Mouse (Mus musculus) midbrain, embryonic 16.5 days (tissue): ENCODE measurements around the gene Elp6. TPM values are rescaled to one million over a fixed set of nuclear protein-coding genes. Genes with fewer than 3 reads are reported as not detected.
A peak's percentile ranks its signal among the peaks of the same experiment; 100 is the strongest.
"Not testable (repeated sequence)": the region's sequence is repeated elsewhere in the genome, so short reads cannot be mapped to it uniquely, and the experiment has no call there.

Experiments
- ATAC-seq: fragments of 200-750 bp; cut with Nextera tagmentation; 2 replicates; pipeline ENCODE4 v1.8.0; 2017; ENCODE audit warnings: moderate TSS enrichment
- H3K27ac ChIP-seq: fragments of 300-500 bp; sonication (generic); 2 replicates; pipeline ENCODE4 v1.5.1; 2014; ENCODE audit warnings: mild to moderate bottlenecking, low read length, mixed read lengths
- H3K27me3 ChIP-seq: fragments of 300-500 bp; sonication (generic); 2 replicates; pipeline ENCODE4 v1.6.1; 2014; ENCODE audit warnings: low read depth, low read length, mixed read lengths; ENCODE audit not compliant: control insufficient read depth, insufficient read depth
- H3K36me3 ChIP-seq: fragments of 300-500 bp; sonication (generic); 2 replicates; pipeline ENCODE4 v1.6.1; 2014; ENCODE audit warnings: mild to moderate bottlenecking, low read length, moderate library complexity, mixed read lengths; ENCODE audit not compliant: control insufficient read depth, insufficient read depth
- H3K4me1 ChIP-seq: fragments of 300-500 bp; sonication (generic); 2 replicates; pipeline ENCODE4 v1.6.1; 2014; ENCODE audit warnings: mild to moderate bottlenecking, low read length, mixed read lengths; ENCODE audit not compliant: control insufficient read depth, insufficient read depth
- H3K4me2 ChIP-seq: fragments of 300-500 bp; sonication (generic); 2 replicates; pipeline ENCODE4 v1.6.1; 2014; ENCODE audit warnings: mild to moderate bottlenecking, low read length, mixed read lengths
- H3K4me3 ChIP-seq: fragments of 300-500 bp; sonication (generic); 2 replicates; pipeline ENCODE4 v1.5.1; 2014; ENCODE audit warnings: low read depth, mild to moderate bottlenecking, low read length, moderate library complexity, mixed read lengths
- H3K9ac ChIP-seq: fragments of 300-500 bp; sonication (generic); 2 replicates; pipeline ENCODE4 v1.6.1; 2014; ENCODE audit warnings: low read depth, low read length, mixed read lengths
- H3K9me3 ChIP-seq: fragments of 300-500 bp; sonication (generic); replicated peaks from 2 replicates; pipeline ENCODE4 v1.6.1; 2014; ENCODE audit warnings: mild to moderate bottlenecking, low read length, mixed read lengths; ENCODE audit not compliant: control insufficient read depth, poor library complexity, severe bottlenecking
- WGBS: fragments of 180-500 bp; shearing (Covaris S2); extraction: QIAGEN DNeasy Blood & Tissue Kit; methylation state at CpG from one replicate; pipeline ENCODE4 v1.1.7; 2014; 5-methylcytosine and 5-hydroxymethylcytosine counted together
- polyA plus RNA-seq: library from polyadenylated mRNA; unstranded; fragments of >200 nt; fragmentation: Nextera tagmentation; extraction: Ambion mirVana; gene quantifications from 2 replicates; pipeline ENCODE4 v1.2.1, GENCODE M21; 2015

Gene Elp6
- polyA plus RNA-seq, 1 experiment from 2014 or later = 39.4 TPM

DNA sequence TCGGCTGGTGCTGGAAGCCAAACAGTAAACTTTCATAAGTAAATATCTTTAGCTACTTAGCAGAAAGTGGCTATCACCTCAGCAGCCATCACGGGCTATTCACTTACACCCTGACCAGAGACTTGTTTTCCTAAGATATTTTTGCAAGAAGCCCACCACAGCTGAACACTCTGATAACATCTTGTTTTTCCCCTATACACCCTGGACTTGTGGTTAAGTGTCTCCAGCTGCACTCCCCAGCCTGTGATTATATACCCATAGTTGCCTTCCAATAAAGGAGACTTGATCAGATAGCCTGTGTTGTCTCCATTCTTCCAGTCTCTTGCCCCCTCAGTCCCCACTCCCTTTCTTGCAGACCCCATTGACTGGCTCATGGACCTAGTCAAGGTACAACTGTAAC lies 23.2 kb downstream of the Elp6 start:
- Histone ChIP-seq H3K4me2 (no peak overlapping the region), H3K4me1 (no peaks in the 10 kb centered on the region; the same call in 1 of the 2 replicates), H3K27me3 (no peaks in the 10 kb centered on the region), H3K27ac (no peak overlapping the region), H3K9ac (no peak overlapping the region), H3K4me3 (no peak overlapping the region), H3K36me3 (no peaks in the 10 kb centered on the region), H3K9me3 (no peaks in the 10 kb centered on the region)
- 83% methylated on average over 2 of the region's 2 CpGs for WGBS
- no peak for ATAC-seq

DNA sequence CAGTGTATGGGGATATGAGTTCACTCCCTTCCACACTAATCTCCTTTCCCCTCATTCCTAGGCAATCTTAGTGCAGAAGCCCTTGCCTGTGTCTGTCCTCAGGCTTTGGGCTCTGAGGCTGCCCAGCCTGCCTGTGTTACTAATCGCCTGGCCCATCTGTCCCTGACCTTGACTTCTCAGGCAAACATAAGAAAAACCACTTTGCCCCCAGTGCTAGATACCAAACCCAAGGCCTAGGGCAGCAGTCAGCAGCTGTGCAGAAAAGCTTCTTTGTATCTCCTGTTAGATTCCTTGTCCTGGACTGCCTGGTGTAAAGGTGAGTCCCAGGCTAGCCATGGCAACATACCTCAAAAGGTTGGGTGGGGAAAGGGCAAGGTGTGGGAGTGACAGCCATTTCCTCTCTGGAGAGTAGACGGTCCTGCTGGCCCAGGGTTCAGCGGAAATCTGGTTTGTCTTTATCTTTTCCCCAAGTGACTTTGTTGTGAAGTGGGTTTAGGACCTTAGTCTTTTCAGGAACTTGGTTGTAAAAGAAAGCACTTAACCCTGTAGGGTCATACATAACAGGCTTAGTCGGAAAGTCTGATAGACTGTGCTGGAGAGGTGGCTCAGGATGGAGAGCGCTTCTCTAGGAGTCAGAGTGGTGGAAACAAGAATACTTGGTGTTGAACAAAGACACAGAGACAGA lies 24.1 kb downstream of the Elp6 start:
- no peak overlapping the region for H3K9ac ChIP-seq
- H3K4me2 ChIP-seq = no peak overlapping the region
- H3K27me3 ChIP-seq = no peaks in the 10 kb centered on the region
- ATAC-seq = no peak
- peaks cover 4% of the 10 kb centered on the region for H3K4me1 ChIP-seq
- WGBS = 69% methylated on average over 5 of the region's 5 CpGs
- H3K9me3 ChIP-seq = no peaks in the 10 kb centered on the region
- no peaks in the 10 kb centered on the region for H3K36me3 ChIP-seq
- no peak overlapping the region for H3K4me3 ChIP-seq
- H3K27ac ChIP-seq = no peak overlapping the region

DNA sequence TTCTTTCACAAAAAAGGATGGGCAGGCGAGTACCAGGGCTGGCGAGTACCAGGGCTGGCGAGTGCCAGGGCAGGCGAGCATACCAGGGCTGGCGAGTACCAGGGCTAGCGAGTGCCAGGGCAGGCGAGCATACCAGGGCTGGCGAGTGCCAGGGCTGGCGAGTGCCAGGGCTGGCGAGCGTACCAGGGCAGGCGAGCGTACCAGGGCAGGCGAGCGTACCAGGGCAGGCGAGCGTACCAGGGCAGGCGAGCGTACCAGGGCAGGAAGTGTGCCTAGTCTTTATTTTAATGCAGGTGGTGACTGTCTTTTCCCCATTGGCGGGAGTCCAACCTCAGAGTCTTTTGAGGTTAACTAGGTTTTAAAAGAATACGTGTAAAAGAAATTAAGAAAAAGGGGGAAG lies 24.7 kb downstream of the Elp6 start:
- no peak overlapping the region for H3K4me3 ChIP-seq
- peaks cover 9% of the 10 kb centered on the region for H3K4me1 ChIP-seq
- no peak overlapping the region for H3K9ac ChIP-seq
- no peak for ATAC-seq
- H3K27me3 ChIP-seq = no peaks in the 10 kb centered on the region
- H3K27ac ChIP-seq = no peak overlapping the region
- WGBS = 82% methylated on average over 21 of the region's 21 CpGs
- no peaks in the 10 kb centered on the region for H3K36me3 ChIP-seq
- no peaks in the 10 kb centered on the region for H3K9me3 ChIP-seq
- no peak overlapping the region for H3K4me2 ChIP-seq

DNA sequence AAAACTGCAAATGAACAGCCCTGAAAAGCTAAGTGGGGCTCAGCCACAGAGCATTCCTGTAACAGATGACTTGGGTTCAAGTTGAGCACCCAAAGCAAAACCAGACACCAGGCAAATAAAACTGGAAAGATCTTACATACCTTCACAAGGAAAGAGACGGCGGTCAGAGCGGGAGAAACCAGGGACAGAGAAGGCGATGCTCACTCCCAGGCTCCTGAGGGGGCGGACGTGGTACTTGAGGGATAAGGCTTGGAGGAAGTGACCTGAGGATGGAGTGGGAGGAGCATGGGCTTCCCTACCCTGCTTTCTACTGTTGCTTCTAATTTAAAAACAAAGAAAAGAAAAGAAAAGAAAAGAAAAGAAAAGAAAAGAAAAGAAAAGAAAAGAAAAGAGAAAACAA lies 25.4 kb downstream of the Elp6 start:
- WGBS = 54% methylated on average over 6 of the region's 6 CpGs
- Histone ChIP-seq H3K4me1 (peaks cover 14% of the 10 kb centered on the region), H3K9me3 (no peaks in the 10 kb centered on the region), H3K27me3 (no peaks in the 10 kb centered on the region), H3K4me2 (no peak overlapping the region), H3K36me3 (no peaks in the 10 kb centered on the region), H3K4me3 (no peak overlapping the region), H3K9ac (no peak overlapping the region), H3K27ac (no peak overlapping the region)
- no peak for ATAC-seq

DNA sequence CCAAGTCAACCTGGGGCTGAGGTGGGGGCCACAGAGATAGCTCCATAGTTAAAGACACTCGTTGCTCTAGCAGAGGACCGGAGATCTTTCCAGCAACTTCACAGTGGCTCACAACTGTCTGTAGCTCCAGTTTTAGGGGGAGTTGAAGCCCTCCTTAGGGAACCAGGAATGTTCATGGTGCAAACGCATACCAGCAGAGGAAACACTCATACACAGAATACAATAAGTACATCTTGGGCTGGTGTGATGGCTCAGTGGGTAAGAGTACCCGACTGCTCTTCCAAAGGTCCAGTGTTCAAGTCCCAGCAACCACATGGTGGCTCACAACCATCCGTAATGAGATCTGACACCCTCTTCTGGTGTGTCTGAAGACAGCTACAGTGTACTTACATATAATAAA lies 25.9 kb downstream of the Elp6 start:
- H3K9me3 ChIP-seq, H3K4me2 ChIP-seq, ATAC-seq, H3K4me3 ChIP-seq, H3K36me3 ChIP-seq, H3K27me3 ChIP-seq, H3K9ac ChIP-seq, H3K27ac ChIP-seq: not testable (repeated sequence)
- peaks cover 15% of the 10 kb centered on the region for H3K4me1 ChIP-seq
- WGBS = 93% methylated on average over 4 of the region's 5 CpGs

DNA sequence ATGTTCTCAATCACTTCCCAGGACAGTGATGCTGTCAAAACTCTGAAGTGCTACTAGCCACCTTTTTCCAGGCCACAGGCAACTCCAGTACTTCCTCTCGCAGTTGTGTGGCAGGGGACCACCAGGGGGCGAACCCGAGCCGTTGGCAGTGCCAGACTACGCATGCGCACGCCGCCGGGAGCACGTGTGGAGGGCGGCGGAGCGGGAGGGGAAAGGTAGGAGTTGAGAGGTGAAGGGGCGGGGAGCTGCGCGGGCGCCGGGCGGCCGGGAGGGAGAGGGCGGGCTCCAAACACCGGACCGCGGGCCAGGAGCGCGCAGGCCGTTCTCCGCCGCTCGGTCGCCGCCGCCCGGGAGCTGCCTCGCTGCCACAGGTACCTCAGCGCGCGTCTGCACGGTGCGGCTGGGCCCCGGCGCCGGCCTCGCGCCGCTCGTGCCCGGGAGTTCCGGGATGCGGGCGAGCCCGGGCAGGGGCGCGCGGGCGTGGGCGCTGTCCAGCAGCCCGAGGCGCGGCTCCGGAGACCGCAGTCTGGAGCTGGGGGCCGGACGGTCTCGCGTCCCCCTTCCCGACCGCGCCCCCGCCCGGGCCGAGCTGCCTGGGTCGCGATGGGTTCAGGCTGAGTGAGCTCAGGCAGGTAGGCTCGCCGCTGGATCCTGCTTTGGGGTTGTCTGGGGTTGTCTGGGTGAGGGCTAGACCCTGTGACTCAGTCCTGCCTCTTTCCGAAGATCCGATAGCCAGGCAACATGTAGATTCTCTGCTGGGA lies 28.3 kb downstream of the Elp6 start, which contains the start of gene Scap:
Gene Scap, plus strand, starts transcription at position 154 of the 761 bp plus-strand sequence.
- Histone ChIP-seq H3K9me3 (no peaks in the 10 kb centered on the region), H3K4me2 (peak within 1 kb of the TSS; percentile 92), H3K4me3 (peak within 1 kb of the TSS; percentile 69), H3K9ac (peak within 1 kb of the TSS; percentile 72), H3K27me3 (no peaks in the 10 kb centered on the region), H3K4me1 (peaks cover 15% of the 10 kb centered on the region), H3K27ac (peak within 1 kb of the TSS; percentile 47; the same call in 1 of the 2 replicates), H3K36me3 (no peaks in the 10 kb centered on the region)
- peak; percentile 88 for ATAC-seq
- WGBS = 0% methylated on average over 59 of the region's 78 CpGs

DNA sequence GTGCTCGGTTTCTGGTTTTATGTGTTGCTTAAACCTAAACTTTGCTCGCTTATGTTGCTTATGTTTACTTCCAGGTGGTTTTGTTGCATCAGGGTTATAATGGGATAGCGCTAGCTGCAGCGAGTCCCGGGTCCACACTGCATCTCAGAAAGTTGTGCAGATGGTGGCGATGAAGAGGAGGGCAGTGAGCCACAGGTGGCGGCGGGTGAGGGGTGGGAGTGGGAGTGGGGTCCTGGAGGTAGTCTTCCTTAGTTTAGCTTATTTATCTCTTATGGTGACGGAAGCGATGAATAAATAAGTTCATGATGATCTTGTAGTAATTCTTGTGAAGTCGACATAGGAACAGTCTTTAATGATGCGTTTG lies 28.9 kb downstream of the Elp6 start:
- H3K4me3 ChIP-seq = peak overlapping the region; percentile 69
- H3K27ac ChIP-seq = no peak overlapping the region
- H3K4me1 ChIP-seq = peaks cover 15% of the 10 kb centered on the region
- H3K9ac ChIP-seq = peak overlapping the region; percentile 72
- no peaks in the 10 kb centered on the region for H3K36me3 ChIP-seq
- H3K27me3 ChIP-seq = no peaks in the 10 kb centered on the region
- no peaks in the 10 kb centered on the region for H3K9me3 ChIP-seq
- peak overlapping the region; percentile 92 for H3K4me2 ChIP-seq
- 13% methylated on average over 12 of the region's 12 CpGs for WGBS
- peak; percentile 44 for ATAC-seq

DNA sequence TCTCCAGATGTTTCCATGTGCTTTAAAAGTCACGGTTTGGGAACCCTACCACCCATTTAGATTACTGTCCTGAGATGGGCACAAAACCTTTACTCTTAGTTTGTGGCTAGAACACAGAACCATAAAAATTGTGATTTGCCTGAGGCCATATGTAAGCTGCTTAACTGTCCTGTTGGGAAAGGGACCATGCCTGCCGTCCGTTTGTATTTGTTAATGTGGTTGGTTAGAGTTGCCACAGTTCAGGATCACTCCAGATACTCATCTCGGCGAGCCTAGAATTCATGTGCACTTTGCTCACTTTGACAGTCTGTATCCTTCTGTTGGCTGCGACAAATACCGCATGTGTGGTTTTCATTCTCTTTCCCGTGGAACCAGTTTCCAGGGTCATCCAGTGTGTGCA lies 29.9 kb downstream of the Elp6 start:
- peaks cover 15% of the 10 kb centered on the region for H3K4me1 ChIP-seq
- no peaks in the 10 kb centered on the region for H3K27me3 ChIP-seq
- H3K4me2 ChIP-seq = no peak overlapping the region
- 0 out of 2 replicates have a peak overlapping the region, but pooled peaks have one; percentile 4 for H3K9ac ChIP-seq
- 72% methylated on average over 8 of the region's 8 CpGs for WGBS
- ATAC-seq = no peak
- H3K9me3 ChIP-seq = no peaks in the 10 kb centered on the region
- H3K27ac ChIP-seq = no peak overlapping the region
- no peak overlapping the region for H3K4me3 ChIP-seq
- no peaks in the 10 kb centered on the region for H3K36me3 ChIP-seq

DNA sequence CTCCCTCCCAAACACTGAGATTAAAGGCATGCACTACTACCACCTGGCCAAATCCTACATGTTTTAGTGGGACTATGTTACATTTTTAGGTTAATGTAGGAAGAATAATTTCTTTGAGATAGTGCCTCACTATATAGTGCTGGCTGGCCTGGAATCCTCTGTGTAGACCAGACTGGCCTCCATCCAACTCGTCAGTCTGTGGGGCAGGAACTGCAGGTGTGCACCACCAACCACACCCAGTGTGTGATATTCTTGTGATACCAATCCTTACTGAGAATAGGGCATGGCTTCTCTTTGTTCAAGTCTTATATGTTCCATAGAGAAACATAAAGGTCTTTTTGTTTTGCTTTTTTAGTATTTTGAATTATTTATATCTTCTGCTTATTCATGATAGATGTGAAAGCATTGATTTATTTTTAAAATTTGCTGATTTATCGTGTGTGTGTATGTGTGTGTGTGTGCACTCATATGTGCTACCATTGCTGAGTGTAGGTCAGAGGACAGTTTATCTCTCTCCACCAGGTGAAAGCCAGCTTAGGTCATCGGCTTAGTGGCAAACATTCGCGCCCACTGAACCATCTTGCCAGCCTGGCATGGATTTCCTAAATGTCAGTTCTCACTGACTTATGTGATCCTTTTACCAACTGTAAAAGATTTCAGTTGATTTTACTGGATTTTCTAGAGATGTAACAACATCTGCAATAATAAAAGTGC lies 35.2 kb downstream of the Elp6 start:
- no peak overlapping the region for H3K27ac ChIP-seq
- H3K4me2 ChIP-seq = no peak overlapping the region
- H3K36me3 ChIP-seq = no peaks in the 10 kb centered on the region
- no peak overlapping the region for H3K9ac ChIP-seq
- no peak overlapping the region for H3K4me3 ChIP-seq
- peaks cover 2% of the 10 kb centered on the region; the same call in 1 of the 2 replicates for H3K4me1 ChIP-seq
- H3K27me3 ChIP-seq = no peaks in the 10 kb centered on the region
- 90% methylated on average over 5 of the region's 5 CpGs for WGBS
- H3K9me3 ChIP-seq = no peaks in the 10 kb centered on the region
- no peak for ATAC-seq
